Mouse (Mus musculus) gonadal fat pad, adult 2 months (tissue): ENCODE data around the gene Cblb. TPM values are rescaled to one million over a fixed set of nuclear protein-coding genes. Genes with fewer than 3 reads are reported as not detected.

Experiments used
- DNase-seq: peaks from one replicate; pipeline ENCODE4 v3.0.0-alpha.2; 2012; ENCODE audit warnings: low read depth
- polyA plus RNA-seq: library from polyadenylated mRNA; depleted of rRNA; stranded (reverse); fragments of >200 nt; gene quantifications from 2 replicates; pipeline ENCODE4 v1.2.3, GENCODE M21; 2012

Cblb gene
- polyA plus RNA-seq, 1 experiment, result 9.4 TPM

GRCm38 (mm10) chr16:52194040-52194439, 163.0 kb downstream of the Cblb start:
- DNase-seq, result no peak

- no peak for DNase-seq
Observed at GRCm38 (mm10) chr16:52194866-52195265, 163.8 kb downstream of the Cblb start.

- no peak for DNase-seq
Observed at GRCm38 (mm10) chr16:52200107-52200506, 169.1 kb downstream of the Cblb start.

GRCm38 (mm10) chr16:52210844-52211606, 180.0 kb downstream of the Cblb start:
- no peak for DNase-seq

GRCm38 (mm10) chr16:52219069-52219468, 188.0 kb downstream of the Cblb start:
- no peak for DNase-seq

GRCm38 (mm10) chr16:52222896-52223295, 191.9 kb downstream of the Cblb start:
- no peak for DNase-seq

- no peak for DNase-seq
Observed at GRCm38 (mm10) chr16:52229446-52229845, 198.4 kb downstream of the Cblb start.

GRCm38 (mm10) chr16:52229930-52230329, 198.9 kb downstream of the Cblb start:
- DNase-seq, result peak; percentile 17

GRCm38 (mm10) chr16:52242144-52242543, 211.1 kb downstream of the Cblb start:
- DNase-seq, result no peak

- DNase-seq, result no peak
Observed at GRCm38 (mm10) chr16:52243421-52243973, 212.5 kb downstream of the Cblb start.

GRCm38 (mm10) chr16:52250196-52250595, 219.2 kb downstream of the Cblb start:
- no peak for DNase-seq

GRCm38 (mm10) chr16:52250935-52251334, 219.9 kb downstream of the Cblb start:
- no peak for DNase-seq
